Mouse (Mus musculus): ENCODE data around the gene Plekhh3.

DNA sequence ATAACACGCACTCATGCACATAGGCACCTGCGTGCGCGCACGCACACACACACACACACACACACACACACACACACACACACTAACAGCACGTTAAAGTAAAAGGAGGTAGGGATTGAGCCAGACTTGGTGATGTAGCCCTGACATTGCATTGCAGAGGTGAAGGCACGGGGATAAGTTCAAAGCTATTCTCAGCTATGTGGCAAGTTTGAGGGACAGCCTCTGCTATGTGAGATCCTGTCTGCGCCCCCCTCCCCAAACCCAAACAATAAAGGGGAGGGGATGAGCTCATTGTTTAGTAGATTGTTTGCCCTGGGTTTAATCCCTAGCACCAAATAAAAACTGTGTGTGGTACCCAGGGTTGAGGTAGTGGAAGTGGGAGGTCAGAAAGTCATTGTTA is 30.1 kb downstream of the Plekhh3 start:
- no peak for TF ChIP-seq MAFK (IDR thresholded peaks at IDR 0.05; ENCODE audit: insufficient read depth, low read depth, low read length)
- no peak for TF ChIP-seq ZNF384 (IDR thresholded peaks at IDR 0.05; ENCODE audit: low read depth, low read length)
- TF ChIP-seq HCFC1 (IDR thresholded peaks at IDR 0.05; ENCODE audit: borderline replicate concordance, insufficient read depth, low read length): no peak
- no peak for TF ChIP-seq ZC3H11A (IDR thresholded peaks at IDR 0.05; ENCODE audit: borderline replicate concordance, low read depth, low read length)
- no peak for TF ChIP-seq CHD2 (IDR thresholded peaks at IDR 0.05; ENCODE audit: low read depth, low read length)

Data from ES-E14 (cell line).